Mouse (Mus musculus) heart, postnatal 4 days (tissue): ENCODE data around the gene Gm1110. TPM values are rescaled to one million over a fixed set of nuclear protein-coding genes. Genes with fewer than 3 reads are reported as not detected.
"Not testable (repeated sequence)": the region's sequence is repeated elsewhere in the genome, so short reads cannot be mapped to it uniquely, and the experiment has no call there.

Experiments used
- DNase-seq: peaks from one replicate; pipeline ENCODE4 v3.0.0; 2021
- total RNA-seq, 2 experiments: library from RNA; stranded (reverse); gene quantifications; 2 replicates each; pipeline ENCODE4 v1.2.3; 2021

Gene Gm1110
- not detected for total RNA-seq

GRCm38 (mm10) chr9:26922909-26923526 is at the start of gene Gm1110:
Gene Gm1110, minus strand, starts transcription at chr9:26923111.
- DNase-seq = no peak

GRCm38 (mm10) chr9:26947790-26948189 is 24.9 kb upstream of the Gm1110 start:
- DNase-seq = no peak

GRCm38 (mm10) chr9:26924146-26924545 is 1.2 kb upstream of the Gm1110 start:
- DNase-seq = peak; percentile 33

- no peak for DNase-seq
Measured at GRCm38 (mm10) chr9:26919778-26920177, 3.1 kb downstream of the Gm1110 start.

GRCm38 (mm10) chr9:26913150-26913549 is 9.8 kb downstream of the Gm1110 start:
- DNase-seq = peak; percentile 24

- no peak for DNase-seq
Measured at GRCm38 (mm10) chr9:26911251-26911650, 11.7 kb downstream of the Gm1110 start.

GRCm38 (mm10) chr9:26869856-26870255 is 53.1 kb downstream of the Gm1110 start:
- DNase-seq = not testable (repeated sequence)

GRCm38 (mm10) chr9:26860751-26861150 is 62.2 kb downstream of the Gm1110 start, which contains the start of gene Glb1l3:
Gene Glb1l3, minus strand, starts transcription at chr9:26860890.
- no peak for DNase-seq

GRCm38 (mm10) chr9:26831089-26831488 is 91.8 kb downstream of the Gm1110 start:
- DNase-seq = no peak

Other genes starting within 250 kb of the Gm1110 start
- gene B3gat1, start 189.4 kb downstream of the Gm1110 start, total RNA-seq = not detected
- gene Glb1l2, start 116.6 kb downstream of the Gm1110 start, total RNA-seq = under 1 TPM; 0.47 to 0.79 TPM
- gene Glb1l3, start 62.2 kb downstream of the Gm1110 start, total RNA-seq = not detected
- 10 to 100 TPM; 40.2 to 41.1 TPM for gene Acad8, start 76.5 kb upstream of the Gm1110 start, total RNA-seq
- gene Thyn1, start 76.6 kb upstream of the Gm1110 start, total RNA-seq = 10 to 100 TPM; 42.2 to 45.5 TPM
- 10 to 100 TPM; 29.1 to 29.2 TPM for gene Vps26b, start 107.0 kb upstream of the Gm1110 start, total RNA-seq
- 10 to 100 TPM; 22.3 to 23.6 TPM for gene Ncapd3, start 107.1 kb upstream of the Gm1110 start, total RNA-seq
- 10 to 100 TPM; 17.3 to 22.5 TPM for gene Jam3, start 232.3 kb upstream of the Gm1110 start, total RNA-seq